Mouse (Mus musculus) heart, postnatal 4 days (tissue): ENCODE data around the gene Rhbdd3. TPM values are rescaled to one million over a fixed set of nuclear protein-coding genes. Genes with fewer than 3 reads are reported as not detected.

Experiments used
- DNase-seq: peaks from one replicate; pipeline ENCODE4 v3.0.0; 2021
- total RNA-seq, 2 experiments: library from RNA; stranded (reverse); gene quantifications; 2 replicates each; pipeline ENCODE4 v1.2.3; 2021

Rhbdd3 gene
- total RNA-seq, 2 experiments from 2014 or later, result 19.4 to 20.6 TPM

DNA sequence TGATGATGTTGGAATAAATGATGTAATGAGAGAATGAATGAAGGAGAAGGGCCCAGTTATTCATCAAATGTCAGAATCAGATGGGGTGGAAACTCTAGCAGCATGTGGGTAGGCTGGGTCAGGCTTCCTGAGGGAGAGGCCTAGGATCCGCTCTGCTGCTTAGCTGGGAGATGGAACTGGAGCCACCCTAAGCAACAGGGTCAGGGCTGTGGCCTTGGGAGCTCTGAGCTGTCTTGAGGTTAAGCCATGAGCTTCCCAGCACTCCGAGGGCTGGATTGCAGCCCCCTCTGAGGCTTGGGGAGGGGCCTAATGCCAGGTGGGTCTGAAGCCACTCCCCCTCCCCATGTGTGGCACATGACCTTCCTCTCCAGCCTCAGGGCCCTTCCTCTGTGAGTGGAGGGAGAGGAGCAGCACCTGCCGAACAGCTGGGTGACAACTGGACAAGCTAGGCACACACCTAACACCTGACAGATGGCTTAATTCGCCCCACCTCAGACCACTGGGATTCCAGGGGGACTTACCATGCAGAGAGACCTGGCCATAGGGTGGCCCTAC, 31.5 kb downstream of the Rhbdd3 start:
- DNase-seq, result no peak

GRCm38 (mm10) chr11:5132751-5133150, 34.0 kb downstream of the Rhbdd3 start:
- no peak for DNase-seq

- DNase-seq, result peak; percentile 31
Measured at GRCm38 (mm10) chr11:5135914-5136313, 37.2 kb downstream of the Rhbdd3 start.

GRCm38 (mm10) chr11:5138642-5139041, 39.9 kb downstream of the Rhbdd3 start:
- no peak for DNase-seq

DNA sequence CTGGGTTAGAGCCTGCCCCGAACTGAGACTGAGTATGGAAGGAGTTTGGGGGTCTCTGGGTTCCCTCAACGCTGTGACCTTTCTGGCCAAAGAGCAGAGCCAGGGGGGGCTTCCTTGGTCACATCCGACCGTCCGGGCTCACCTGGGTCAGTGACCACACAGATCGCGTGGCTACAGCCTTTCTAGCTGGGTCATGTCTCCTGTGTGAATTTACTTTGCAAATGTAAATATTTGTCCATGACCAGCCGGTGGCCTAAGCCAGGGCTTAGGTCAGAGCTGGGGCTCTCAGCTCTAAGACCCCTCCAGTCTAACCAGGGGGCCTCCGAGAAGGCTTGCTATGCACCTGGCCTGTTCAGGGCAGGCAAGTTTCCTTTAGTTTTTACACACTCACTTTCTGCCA, 40.6 kb downstream of the Rhbdd3 start:
- no peak for DNase-seq

DNA sequence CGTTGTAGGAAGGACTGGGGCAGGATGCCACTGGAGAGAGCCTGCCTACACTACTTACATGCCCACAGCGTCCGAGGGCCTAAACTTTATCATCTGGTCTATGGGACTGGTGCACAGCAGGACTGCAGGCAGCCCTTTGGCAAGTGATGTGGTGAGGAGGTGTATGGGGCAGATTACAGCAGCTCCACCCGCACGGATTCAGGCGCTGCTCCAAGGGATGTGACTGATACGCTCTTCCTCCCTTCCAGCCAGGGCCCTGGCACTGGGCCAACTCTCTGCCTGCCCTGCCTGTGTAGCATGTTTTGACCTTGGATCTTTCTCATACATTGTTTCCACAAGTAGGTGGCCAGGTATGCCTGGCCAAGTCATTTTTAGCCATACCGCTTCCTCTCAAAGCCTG, 41.9 kb downstream of the Rhbdd3 start:
- DNase-seq, result peak; percentile 91

- DNase-seq, result peak; percentile 44
Measured at GRCm38 (mm10) chr11:5141252-5141651, 42.5 kb downstream of the Rhbdd3 start.

- no peak for DNase-seq
Measured at GRCm38 (mm10) chr11:5141965-5142364, 43.2 kb downstream of the Rhbdd3 start.

- no peak for DNase-seq
Measured at GRCm38 (mm10) chr11:5145600-5145999, 46.9 kb downstream of the Rhbdd3 start.

DNA sequence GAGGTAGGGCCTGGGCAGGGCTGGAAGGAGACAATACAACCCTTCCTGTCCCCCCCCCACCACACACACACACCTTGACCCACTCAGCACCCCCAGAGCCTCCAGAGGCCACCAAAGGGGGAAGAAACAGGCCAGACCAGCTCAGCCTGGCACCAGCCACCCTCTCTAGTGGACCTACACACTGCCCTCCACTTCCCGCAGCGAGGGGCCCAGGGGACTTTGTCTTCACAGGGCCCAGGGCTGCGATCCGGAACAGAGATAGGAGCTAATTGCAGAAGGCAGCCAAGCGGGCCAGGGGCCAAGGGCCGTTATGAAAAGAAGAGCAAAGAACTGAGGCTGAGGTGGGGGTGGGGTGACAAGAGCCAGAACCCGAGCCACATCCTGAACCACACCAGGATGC, 50.5 kb downstream of the Rhbdd3 start:
- DNase-seq, result no peak

- DNase-seq, result no peak
Measured at GRCm38 (mm10) chr11:5149955-5150354, 51.2 kb downstream of the Rhbdd3 start.

- DNase-seq, result no peak
Measured at GRCm38 (mm10) chr11:5150416-5151246, 51.9 kb downstream of the Rhbdd3 start.

GRCm38 (mm10) chr11:5151247-5151630, 52.5 kb downstream of the Rhbdd3 start:
- DNase-seq, result no peak

GRCm38 (mm10) chr11:5151680-5152337, 53.1 kb downstream of the Rhbdd3 start, which contains the start of gene Emid1:
Gene Emid1 (minus strand): TSS chr11:5152257.
- DNase-seq, result peak; percentile 37

DNA sequence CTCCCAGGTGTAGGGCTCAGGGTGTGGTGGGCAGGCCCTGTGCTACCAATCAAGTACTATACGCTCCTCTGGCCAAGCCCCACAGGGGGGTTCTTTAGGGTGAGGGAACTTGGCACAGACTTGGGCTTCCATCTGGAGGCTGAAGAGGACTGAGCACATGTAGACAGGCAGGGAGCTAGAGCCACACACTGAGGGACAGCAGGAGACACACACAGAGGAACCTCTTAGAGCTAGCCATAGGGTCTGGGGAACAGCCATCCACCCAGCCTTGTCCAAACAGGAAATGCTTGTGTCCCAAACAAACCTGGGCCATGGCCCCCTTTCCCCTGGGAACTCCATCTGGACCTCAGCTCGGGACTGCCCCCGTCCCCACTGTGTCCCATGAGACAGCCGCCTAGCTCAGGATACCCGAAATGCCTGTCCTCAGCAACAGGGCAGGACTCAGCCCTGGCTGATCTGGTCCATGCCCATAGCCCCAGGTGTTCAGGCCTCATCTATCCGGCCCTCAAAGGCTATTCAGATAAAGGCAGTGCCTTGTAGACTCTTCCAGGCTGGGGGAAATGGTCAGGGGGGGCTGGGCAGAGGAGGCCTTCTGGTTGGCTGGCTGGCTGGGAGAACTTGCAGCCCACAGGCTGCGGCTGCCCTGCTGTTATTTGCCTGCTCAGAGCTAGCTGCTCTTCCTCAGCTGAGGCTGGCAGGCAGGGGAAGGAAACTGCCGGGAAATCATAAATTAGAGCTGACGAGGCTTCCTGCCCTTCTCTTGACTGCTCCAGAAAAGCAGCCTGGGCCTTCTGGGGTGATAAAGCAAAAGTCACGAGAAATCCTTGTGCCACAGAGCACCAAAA, 56.5 kb downstream of the Rhbdd3 start:
- DNase-seq, result no peak

Other genes with a start within 250 kb of the Rhbdd3 start
- 100 to 1,000 TPM; 101 to 103 TPM for gene Nf2, start 249.4 kb upstream of the Rhbdd3 start, total RNA-seq
- 1 to 10 TPM; 4.4 to 7.0 TPM for gene Nipsnap1, start 225.0 kb upstream of the Rhbdd3 start, total RNA-seq
- 10 to 100 TPM; 22.4 to 23.8 TPM for gene Thoc5, start 203.6 kb upstream of the Rhbdd3 start, total RNA-seq
- not detected for gene Nefh, start 150.9 kb upstream of the Rhbdd3 start, total RNA-seq
- 10 to 100 TPM; 45.6 to 45.7 TPM for gene Ap1b1, start 112.1 kb upstream of the Rhbdd3 start, total RNA-seq
- 1 to 10 TPM in 1 of 2 experiments, under 1 TPM in 1; 0.41 to 1.0 TPM for gene Rasl10a, start 40.8 kb upstream of the Rhbdd3 start, total RNA-seq
- 10 to 100 TPM; 20.3 to 22.1 TPM for gene Gas2l1, start 33.6 kb upstream of the Rhbdd3 start, total RNA-seq
- gene Ewsr1, start 340 bp downstream of the Rhbdd3 start, total RNA-seq, result 100 to 1,000 TPM; 247 to 254 TPM
- gene Emid1, start 53.3 kb downstream of the Rhbdd3 start, total RNA-seq, result 1 to 10 TPM; 4.4 to 4.7 TPM
- gene Kremen1, start 162.6 kb downstream of the Rhbdd3 start, total RNA-seq, result 10 to 100 TPM; 75.7 to 76.7 TPM